Mouse (Mus musculus) limb, embryonic 14.5 days (tissue): ENCODE data around the gene Scfd2. TPM values are rescaled to one million over a fixed set of nuclear protein-coding genes. Genes with fewer than 3 reads are reported as not detected.

Source experiments
- ATAC-seq: fragments of 200-750 bp; cut with Nextera tagmentation; 2 replicates; pipeline ENCODE4 v1.8.0; 2017; ENCODE audit warnings: low read depth, moderate number of reproducible peaks, moderate TSS enrichment; ENCODE audit not compliant: low FRiP score
- DNase-seq: peaks from one replicate; pipeline ENCODE4 v3.0.0-alpha.2; 2015; ENCODE audit warnings: low spot score
- H3K27ac ChIP-seq: fragments of 300-500 bp; sonication (generic); replicated peaks from 2 replicates; pipeline ENCODE4 v1.5.1; 2014; ENCODE audit warnings: low read depth, mild to moderate bottlenecking, low read length, moderate library complexity, mixed read lengths
- H3K27me3 ChIP-seq: fragments of 300-500 bp; sonication (generic); 2 replicates; pipeline ENCODE4 v1.6.1; 2014; ENCODE audit warnings: low read length, mixed read lengths; ENCODE audit not compliant: control insufficient read depth, insufficient read depth
- H3K36me3 ChIP-seq: fragments of 300-500 bp; sonication (generic); 2 replicates; pipeline ENCODE4 v1.6.1; 2014; ENCODE audit warnings: mild to moderate bottlenecking, low read length, moderate library complexity, mixed read lengths; ENCODE audit not compliant: control insufficient read depth, insufficient read depth
- H3K4me1 ChIP-seq: fragments of 300-500 bp; sonication (generic); 2 replicates; pipeline ENCODE4 v1.6.1; 2014; ENCODE audit warnings: antibody characterized with exemption, low read length, mixed read lengths; ENCODE audit not compliant: control insufficient read depth, insufficient read depth
- H3K4me2 ChIP-seq: fragments of 300-500 bp; sonication (generic); replicated peaks from 2 replicates; pipeline ENCODE4 v1.6.1; 2014; ENCODE audit warnings: low read depth, mild to moderate bottlenecking, low read length, moderate library complexity; ENCODE audit not compliant: severe bottlenecking
- H3K4me3 ChIP-seq: fragments of 300-500 bp; sonication (generic); replicated peaks from 2 replicates; pipeline ENCODE4 v1.5.1; 2014; ENCODE audit warnings: low read length
- H3K9ac ChIP-seq: fragments of 300-500 bp; sonication (generic); 2 replicates; pipeline ENCODE4 v1.6.1; 2014; ENCODE audit warnings: mild to moderate bottlenecking, low read depth, low read length, moderate library complexity; ENCODE audit not compliant: severe bottlenecking
- H3K9me3 ChIP-seq: fragments of 300-500 bp; sonication (generic); 2 replicates; pipeline ENCODE4 v1.6.1; 2016; ENCODE audit warnings: low read length; ENCODE audit not compliant: control insufficient read depth
- POLR2A ChIP-seq: fragments of 200-500 bp; IDR thresholded peaks from 2 replicates; pipeline ENCODE4 v1.8.0; 2012; ENCODE audit warnings: inconsistent platforms, mild to moderate bottlenecking, moderate library complexity, borderline replicate concordance; ENCODE audit not compliant: insufficient read depth, insufficient read length; ENCODE audit errors: extremely low read depth
- WGBS: fragments of 180-500 bp; shearing (Covaris S2); extraction: QIAGEN DNeasy Blood & Tissue Kit; methylation state at CpG from one replicate; pipeline ENCODE4 v1.1.7; 2014; 5-methylcytosine and 5-hydroxymethylcytosine counted together
- polyA plus RNA-seq, 2 experiments: library from polyadenylated mRNA; depleted of rRNA in 1 of 2; stranded (reverse) in 1 of 2; unstranded in 1 of 2; fragments of >200 nt; fragmentation: Nextera tagmentation in 1 of 2; extraction: Ambion mirVana in 1 of 2; gene quantifications; 2 replicates each; pipeline versions ENCODE4 v1.2.1 to v1.2.3; 2012 to 2014

Scfd2 gene
- polyA plus RNA-seq, 2 experiments: 9.6 to 16.2 TPM

GRCm38 (mm10) chr5:74355416-74356177, 176.0 kb downstream of the Scfd2 start:
- Histone ChIP-seq H3K27me3 (no peaks in the 10 kb centered on the region), H3K27ac (no peak overlapping the region), H3K9ac (no peak overlapping the region), H3K4me3 (no peak overlapping the region), H3K4me1 (no peaks in the 10 kb centered on the region), H3K4me2 (no peak overlapping the region), H3K36me3 (no peaks in the 10 kb centered on the region), H3K9me3 (no peaks in the 10 kb centered on the region)
- DNase-seq: no peak
- no peak for TF ChIP-seq POLR2A
- no peak for ATAC-seq
- 63% methylated on average over 2 of the region's 2 CpGs for WGBS

GRCm38 (mm10) chr5:74350909-74351308, 180.7 kb downstream of the Scfd2 start:
- ATAC-seq: no peak
- no peak for DNase-seq
- H3K4me2 ChIP-seq: no peak overlapping the region
- H3K9ac ChIP-seq: no peak overlapping the region
- no peak overlapping the region for H3K27ac ChIP-seq
- no peaks in the 10 kb centered on the region for H3K4me1 ChIP-seq
- H3K27me3 ChIP-seq: no peaks in the 10 kb centered on the region
- no peaks in the 10 kb centered on the region for H3K36me3 ChIP-seq
- H3K9me3 ChIP-seq: no peaks in the 10 kb centered on the region
- 76% methylated on average over 4 of the region's 4 CpGs for WGBS
- H3K4me3 ChIP-seq: no peak overlapping the region
- no peak for TF ChIP-seq POLR2A

- Histone ChIP-seq H3K4me3 (no peak overlapping the region), H3K9me3 (no peaks in the 10 kb centered on the region), H3K27me3 (no peaks in the 10 kb centered on the region), H3K36me3 (no peaks in the 10 kb centered on the region), H3K4me1 (peaks cover 5% of the 10 kb centered on the region; the same call in 1 of the 2 replicates), H3K27ac (no peak overlapping the region), H3K9ac (no peak overlapping the region), H3K4me2 (no peak overlapping the region)
- WGBS: 72% methylated on average over 11 of the region's 11 CpGs
- ATAC-seq: no peak
- no peak for DNase-seq
- no peak for TF ChIP-seq POLR2A
These were observed 183.3 kb downstream of the Scfd2 start for GRCm38 (mm10) chr5:74348079-74348870.

GRCm38 (mm10) chr5:74343045-74343444, 188.5 kb downstream of the Scfd2 start:
- no peak for ATAC-seq
- peak overlapping the region; percentile 74 for H3K27ac ChIP-seq

GRCm38 (mm10) chr5:74342557-74342956, 189.0 kb downstream of the Scfd2 start:
- no peak for DNase-seq
- TF ChIP-seq POLR2A: no peak
- Histone ChIP-seq H3K9ac (no peak overlapping the region), H3K4me1 (peaks cover 14% of the 10 kb centered on the region), H3K4me2 (no peak overlapping the region), H3K9me3 (no peaks in the 10 kb centered on the region), H3K27ac (peak overlapping the region; percentile 74), H3K36me3 (no peaks in the 10 kb centered on the region), H3K27me3 (no peaks in the 10 kb centered on the region), H3K4me3 (no peak overlapping the region)
- no peak for ATAC-seq

More at GRCm38 (mm10) chr5:74343045-74343444, 188.5 kb downstream of the Scfd2 start:
- 35% methylated on average over 2 of the region's 2 CpGs for WGBS
- H3K4me3 ChIP-seq: no peak overlapping the region
- H3K27me3 ChIP-seq: no peaks in the 10 kb centered on the region
- H3K9me3 ChIP-seq: no peaks in the 10 kb centered on the region
- peaks cover 14% of the 10 kb centered on the region for H3K4me1 ChIP-seq
- no peak overlapping the region for H3K4me2 ChIP-seq
- TF ChIP-seq POLR2A: no peak
- no peaks in the 10 kb centered on the region for H3K36me3 ChIP-seq
- H3K9ac ChIP-seq: no peak overlapping the region
- DNase-seq: no peak
